Mouse (Mus musculus): Measurements from ENCODE around the gene Dhx16.

DNA sequence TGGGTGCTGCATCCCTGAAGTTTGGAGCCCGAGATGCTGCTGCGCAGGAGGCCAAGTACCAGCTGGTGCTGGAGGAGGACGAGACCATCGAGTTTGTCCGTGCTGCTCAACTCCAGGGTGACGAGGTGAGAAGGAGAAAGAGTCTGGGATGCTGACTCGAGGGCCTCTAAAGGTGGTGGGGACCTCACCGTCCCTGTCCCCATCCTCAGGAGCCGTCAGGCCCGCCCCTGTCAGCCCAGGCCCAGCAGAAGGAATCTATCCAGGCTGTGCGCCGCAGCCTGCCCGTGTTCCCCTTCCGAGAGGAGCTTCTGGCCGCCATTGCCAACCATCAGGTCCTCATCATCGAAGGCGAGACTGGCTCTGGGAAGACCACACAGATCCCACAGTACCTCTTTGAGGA, 3.3 kb downstream of the Dhx16 start:
- no peak for TF ChIP-seq POLR2A (IDR thresholded peaks at IDR 0.05; ENCODE audit: extremely low read depth, insufficient read depth, low read length)
- no peak for TF ChIP-seq CTCF (IDR thresholded peaks at IDR 0.05; ENCODE audit: low read depth, low read length)

All from liver, adult 2 months (tissue).